Mouse (Mus musculus) thymus, postnatal 25 days (tissue): ENCODE measurements around the gene Tcp10b.
"Not testable (repeated sequence)": the region's sequence is repeated elsewhere in the genome, so short reads cannot be mapped to it uniquely, and the experiment has no call there.

Experiments
- DNase-seq: peaks from one replicate; pipeline ENCODE4 v3.0.0; 2022

Gene Tcp10b

GRCm38 (mm10) chr17:13060804-13061203 lies at the start of gene Tcp10b:
Tcp10b (plus strand) TSS chr17:13061104.
- DNase-seq, result not testable (repeated sequence)

GRCm38 (mm10) chr17:13013316-13013715 lies 47.6 kb upstream of the Tcp10b start:
- DNase-seq, result no peak

- not testable (repeated sequence) for DNase-seq
Measured at GRCm38 (mm10) chr17:13036627-13037192, 24.2 kb upstream of the Tcp10b start.

- peak; percentile 46 for DNase-seq
Measured at GRCm38 (mm10) chr17:13043846-13044673, 16.8 kb upstream of the Tcp10b start.

- not testable (repeated sequence) for DNase-seq
Measured at GRCm38 (mm10) chr17:13052124-13052813, 8.6 kb upstream of the Tcp10b start, which contains the start of gene Gpr31b. Gpr31b (minus strand) TSS chr17:13052296.

- not testable (repeated sequence) for DNase-seq
Measured at GRCm38 (mm10) chr17:13062882-13063281, 2.0 kb downstream of the Tcp10b start.

- not testable (repeated sequence) for DNase-seq
Measured at GRCm38 (mm10) chr17:13067864-13068385, 7.0 kb downstream of the Tcp10b start.

GRCm38 (mm10) chr17:13069227-13069626 lies 8.3 kb downstream of the Tcp10b start:
- not testable (repeated sequence) for DNase-seq

- DNase-seq, result not testable (repeated sequence)
Measured at GRCm38 (mm10) chr17:13091510-13091909, 30.6 kb downstream of the Tcp10b start.

- DNase-seq, result not testable (repeated sequence)
Measured at GRCm38 (mm10) chr17:13092100-13092764, 31.3 kb downstream of the Tcp10b start.

GRCm38 (mm10) chr17:13092960-13093359 lies 32.1 kb downstream of the Tcp10b start:
- not testable (repeated sequence) for DNase-seq

GRCm38 (mm10) chr17:13106563-13106962 lies 45.7 kb downstream of the Tcp10b start:
- DNase-seq, result not testable (repeated sequence)

- DNase-seq, result not testable (repeated sequence)
Measured at GRCm38 (mm10) chr17:13112504-13113291, 51.8 kb downstream of the Tcp10b start.

GRCm38 (mm10) chr17:13123308-13124038 lies 62.6 kb downstream of the Tcp10b start:
- not testable (repeated sequence) for DNase-seq

- DNase-seq, result not testable (repeated sequence)
Measured at GRCm38 (mm10) chr17:13124241-13124640, 63.3 kb downstream of the Tcp10b start.

- DNase-seq, result not testable (repeated sequence)
Measured at GRCm38 (mm10) chr17:13129324-13129723, 68.4 kb downstream of the Tcp10b start.

- DNase-seq, result not testable (repeated sequence)
Measured at GRCm38 (mm10) chr17:13129737-13130465, 69.0 kb downstream of the Tcp10b start.

- DNase-seq, result not testable (repeated sequence)
Measured at GRCm38 (mm10) chr17:13131710-13132109, 70.8 kb downstream of the Tcp10b start, which contains the start of gene Unc93a. Unc93a (minus strand) TSS chr17:13131810.
